18 mouse cellular contexts compared by ENCODE assay signal in genomic region chr4:132972101-132972500, GRCm38 (mm10). TPM values are rescaled to one million over a fixed set of nuclear protein-coding genes. Genes with fewer than 3 reads are reported as not detected.
A peak's percentile ranks its signal among the peaks of the same experiment; 100 is the strongest.
DNase-seq lines count a peak whose midpoint lies in the region; ATAC-seq and TF ChIP-seq lines count a peak whose summit lies in the region.
"Had no signal": no experiment of that assay in that cellular context is flagged by ENCODE, and none has a peak within 500 bp of the region (broad histone marks: within the 10 kb centered on the region; RNA-seq: fewer than 3 reads in every experiment).

No protein-coding gene starts in this region.

- H3K9me3 ChIP-seq in liver, postnatal 0 days (ENCODE audit: low read length) = no peaks in the 10 kb centered on the region
- H3K9me3 ChIP-seq in liver, embryonic 12.5 days (replicated peaks) = no peaks in the 10 kb centered on the region
- H3K9me3 ChIP-seq: embryonic facial prominence, embryonic 13.5 days; forebrain, embryonic 13.5 days; heart, embryonic 10.5 days; liver, embryonic 15.5 days; midbrain, embryonic 10.5 days; stomach, embryonic 15.5 days had no signal

- H3K27me3 ChIP-seq in liver, postnatal 0 days (ENCODE audit: insufficient read depth, low read length) = peaks cover 11% of the 10 kb centered on the region; the same call in 1 of the 2 replicates
- peaks cover 63% of the 10 kb centered on the region for H3K27me3 ChIP-seq in liver, embryonic 12.5 days (replicated peaks)

- no peak for ATAC-seq in liver, postnatal 0 days
- ATAC-seq in liver, embryonic 12.5 days = no peak
- peak; percentile 91 for ATAC-seq in CD4-positive, CD25-positive, alpha-beta regulatory T cell, adult 4 months
- ATAC-seq: forebrain, embryonic 13.5 days had no signal

- H3K4me1 ChIP-seq in liver, postnatal 0 days (ENCODE audit: insufficient read depth) = peaks cover 27% of the 10 kb centered on the region
- peaks cover 27% of the 10 kb centered on the region for H3K4me1 ChIP-seq in liver, embryonic 12.5 days
- peaks cover 29% of the 10 kb centered on the region for H3K4me1 ChIP-seq in brown adipose tissue, adult 24 weeks (ENCODE audit: control insufficient read depth, insufficient read depth, insufficient read length, low read length)

- H3K4me2 ChIP-seq in liver, postnatal 0 days (ENCODE audit: low read depth, low read length) = peak overlapping the region; percentile 9; the same call in 1 of the 2 replicates
- H3K4me2 ChIP-seq in liver, embryonic 12.5 days = no peak overlapping the region
- H3K4me2 ChIP-seq: embryonic facial prominence, embryonic 13.5 days; forebrain, embryonic 13.5 days; hindbrain, embryonic 14.5 days; liver, embryonic 15.5 days; stomach, embryonic 15.5 days had no signal

- no peaks in the 10 kb centered on the region for H3K36me3 ChIP-seq in liver, postnatal 0 days (replicated peaks; ENCODE audit: insufficient read depth, low read length)
- no peaks in the 10 kb centered on the region for H3K36me3 ChIP-seq in liver, embryonic 12.5 days
- H3K36me3 ChIP-seq: embryonic facial prominence, embryonic 13.5 days; heart, embryonic 10.5 days; liver, embryonic 15.5 days; midbrain, embryonic 10.5 days; stomach, embryonic 15.5 days had no signal

- no peak for TF ChIP-seq EP300 in liver, postnatal 0 days (IDR thresholded peaks at IDR 0.05; ENCODE audit: low read depth)

- intact Hi-C loops in left cerebral cortex, postnatal 10 days (cut with DNase I) = no loop called here

- no peak for TF ChIP-seq CTCF in liver, postnatal 0 days (IDR thresholded peaks at IDR 0.05; ENCODE audit: low read depth)

- WGBS in liver, postnatal 0 days (ENCODE audit: insufficient replicate concordance) = 50% methylated on average over 3 of the region's 3 CpGs
- 28% methylated on average over 3 of the region's 3 CpGs for WGBS in liver, embryonic 12.5 days (ENCODE audit: insufficient replicate concordance)

- H3K4me3 ChIP-seq in liver, postnatal 0 days (ENCODE audit: low read depth, low read length) = no peak overlapping the region
- no peak overlapping the region for H3K4me3 ChIP-seq in liver, embryonic 12.5 days
- no peak overlapping the region for H3K4me3 ChIP-seq in brown adipose tissue, adult 24 weeks (ENCODE audit: insufficient read depth, low read depth, low read length)
- H3K4me3 ChIP-seq: embryonic facial prominence, embryonic 13.5 days; forebrain, embryonic 13.5 days; heart, embryonic 10.5 days; liver, embryonic 15.5 days; midbrain, embryonic 10.5 days; stomach, embryonic 15.5 days had no signal

- no peak overlapping the region for H3K27ac ChIP-seq in liver, postnatal 0 days (ENCODE audit: low read depth)
- no peak overlapping the region for H3K27ac ChIP-seq in liver, embryonic 12.5 days
- peak overlapping the region; percentile 14; the same call in 1 of the 2 replicates for H3K27ac ChIP-seq in brown adipose tissue, adult 24 weeks (replicated peaks; ENCODE audit: low read depth, low read length)
- H3K27ac ChIP-seq: embryonic facial prominence, embryonic 13.5 days; forebrain, embryonic 13.5 days; heart, embryonic 10.5 days; hindbrain, embryonic 14.5 days; liver, embryonic 15.5 days; midbrain, embryonic 10.5 days; stomach, embryonic 15.5 days had no signal

- DNase-seq in liver, postnatal 0 days = no peak
- DNase-seq in thymus, postnatal 0 days (ENCODE audit: low spot score) = peak; percentile 81
- DNase-seq in left cerebral cortex, postnatal 10 days (ENCODE audit: extremely low spot score in 1 of 2, low spot score in 2 of 2) = no peak
- no peak for DNase-seq in right cerebral cortex, postnatal 36 days (ENCODE audit: low spot score in 2 of 2)
- DNase-seq in right cerebral cortex, adult 2 months (ENCODE audit: low spot score in 2 of 2) = no peak
- DNase-seq: adrenal gland, postnatal 14 days; left cerebral cortex, postnatal 4 days had no signal

- H3K9ac ChIP-seq in liver, postnatal 0 days (replicated peaks) = no peak overlapping the region
- no peak overlapping the region for H3K9ac ChIP-seq in liver, embryonic 12.5 days
- H3K9ac ChIP-seq: embryonic facial prominence, embryonic 13.5 days; forebrain, embryonic 13.5 days; hindbrain, embryonic 14.5 days; liver, embryonic 15.5 days; stomach, embryonic 15.5 days had no signal

RNA-seq across cellular contexts. Expression of gene Fgr, which starts 1.8 kb away (rescaled TPM):
- polyA plus RNA-seq in liver, postnatal 0 days (2015; fragmentation: Nextera tagmentation; extraction: Ambion mirVana) = 3.8 and 4.0 TPM in 2 replicates
- polyA plus RNA-seq in liver, embryonic 12.5 days (2016; fragmentation: Nextera tagmentation; extraction: Ambion mirVana) = 0.60 and 0.73 TPM in 2 replicates
- polyA plus RNA-seq in CD4-positive, CD25-positive, alpha-beta regulatory T cell, adult 4 months (2017; shearing (Covaris generic)) = 1 to 10 TPM; 3.7 to 8.2 TPM
- polyA plus RNA-seq in brown adipose tissue, adult 24 weeks (2012; ENCODE audit: insufficient read depth, insufficient read length, missing spikeins) = 0.55 TPM in 1 of 2 replicates, not detected in the other
- polyA plus RNA-seq in thymus, postnatal 0 days (2015; fragmentation: Nextera tagmentation; extraction: Ambion mirVana) = 6.0 and 7.8 TPM in 2 replicates
- total RNA-seq in left cerebral cortex, postnatal 10 days (2021) = under 1 TPM in 1 of 2 experiments, not detected in 1; 0.47 TPM
- total RNA-seq: gastrocnemius, adult 8-10 months had no signal
- polyA plus RNA-seq: forebrain, embryonic 13.5 days had no signal

RNA-seq across cellular contexts. Expression of gene Ahdc1, which starts 39.0 kb away (rescaled TPM):
- polyA plus RNA-seq in liver, postnatal 0 days (2015; fragmentation: Nextera tagmentation; extraction: Ambion mirVana) = 0.76 and 0.87 TPM in 2 replicates
- 2.9 and 3.2 TPM in 2 replicates for polyA plus RNA-seq in liver, embryonic 12.5 days (2016; fragmentation: Nextera tagmentation; extraction: Ambion mirVana)
- 1 to 10 TPM; 2.6 to 3.7 TPM for polyA plus RNA-seq in CD4-positive, CD25-positive, alpha-beta regulatory T cell, adult 4 months (2017; shearing (Covaris generic))
- polyA plus RNA-seq in brown adipose tissue, adult 24 weeks (2012; ENCODE audit: insufficient read depth, insufficient read length, missing spikeins) = 16.4 and 26.1 TPM in 2 replicates
- polyA plus RNA-seq in thymus, postnatal 0 days (2015; fragmentation: Nextera tagmentation; extraction: Ambion mirVana) = 5.3 and 8.0 TPM in 2 replicates
- total RNA-seq in left cerebral cortex, postnatal 10 days (2021) = 10 to 100 TPM; 70.0 to 71.1 TPM

RNA-seq across cellular contexts. Expression of gene Fam76a, which starts 49.7 kb away (rescaled TPM):
- polyA plus RNA-seq in liver, postnatal 0 days (2015; fragmentation: Nextera tagmentation; extraction: Ambion mirVana) = 21.7 and 22.5 TPM in 2 replicates
- 22.6 and 25.8 TPM in 2 replicates for polyA plus RNA-seq in liver, embryonic 12.5 days (2016; fragmentation: Nextera tagmentation; extraction: Ambion mirVana)
- polyA plus RNA-seq in CD4-positive, CD25-positive, alpha-beta regulatory T cell, adult 4 months (2017; shearing (Covaris generic)) = 10 to 100 TPM; 16.5 to 21.1 TPM
- 15.7 and 17.8 TPM in 2 replicates for polyA plus RNA-seq in brown adipose tissue, adult 24 weeks (2012; ENCODE audit: insufficient read depth, insufficient read length, missing spikeins)
- polyA plus RNA-seq in thymus, postnatal 0 days (2015; fragmentation: Nextera tagmentation; extraction: Ambion mirVana) = 45.4 and 52.4 TPM in 2 replicates
- 10 to 100 TPM; 31.8 to 36.9 TPM for total RNA-seq in left cerebral cortex, postnatal 10 days (2021)
